Mouse (Mus musculus) G1E (cell line): ENCODE measurements around the gene Pus7. TPM values are rescaled to one million over a fixed set of nuclear protein-coding genes. Genes with fewer than 3 reads are reported as not detected.

ENCODE experiments used
- ATAC-seq: 2 replicates; pipeline ENCODE4 v1.8.0; 2016; ENCODE audit warnings: mild to moderate bottlenecking; ENCODE audit not compliant: insufficient number of reproducible peaks, poor library complexity, low FRiP score, severe bottlenecking; ENCODE audit errors: extremely low read depth
- DNase-seq: peaks from one replicate; pipeline ENCODE4 v3.0.0; 2012; ENCODE audit warnings: low spot score
- H3K27me3 ChIP-seq: 2 replicates; pipeline ENCODE4 v1.6.1; 2012; ENCODE audit warnings: mild to moderate bottlenecking, low read length, inconsistent platforms; ENCODE audit not compliant: insufficient read depth
- H3K36me3 ChIP-seq: replicated peaks from 2 replicates; pipeline ENCODE3; 2012; ENCODE audit warnings: mild to moderate bottlenecking, inconsistent platforms
- H3K4me1 ChIP-seq: 2 replicates; pipeline ENCODE4 v1.6.1; 2012; ENCODE audit warnings: low read depth, low read length, inconsistent platforms, mixed read lengths; ENCODE audit not compliant: insufficient read depth
- H3K4me3 ChIP-seq: 2 replicates; pipeline ENCODE4 v1.5.1; 2012; ENCODE audit warnings: low read depth, mild to moderate bottlenecking, inconsistent platforms, low read length, moderate library complexity, mixed read lengths
- H3K9me3 ChIP-seq: replicated peaks from 2 replicates; pipeline ENCODE4 v1.6.1; 2012; ENCODE audit warnings: inconsistent platforms
- CTCF ChIP-seq: IDR thresholded peaks from 2 replicates; pipeline ENCODE4 v1.5.1; 2012; ENCODE audit warnings: low read depth, low read length, inconsistent platforms, mixed read lengths
- GATA1 ChIP-seq: IDR thresholded peaks from 2 replicates; pipeline ENCODE4 v1.6.1; 2012; ENCODE audit warnings: borderline replicate concordance, low read length, inconsistent platforms, mixed read lengths
- GATA2 ChIP-seq: IDR thresholded peaks from 2 replicates; pipeline ENCODE4 v1.6.1; 2012; ENCODE audit warnings: low read depth, low read length, inconsistent platforms, borderline replicate concordance
- POLR2AphosphoS5 ChIP-seq: IDR thresholded peaks from 2 replicates; pipeline ENCODE4 v1.6.1; 2012; ENCODE audit warnings: low read depth, low read length, inconsistent platforms; ENCODE audit not compliant: insufficient replicate concordance
- TAL1 ChIP-seq: conservative IDR thresholded peaks from 2 replicates; pipeline ENCODE4 v1.6.1; 2012; ENCODE audit warnings: low read depth, low read length, inconsistent platforms, mixed read lengths
- polyA plus RNA-seq: library from polyadenylated mRNA; stranded (reverse); fragments of >175 nt; gene quantifications from 2 replicates; pipeline ENCODE4 v1.2.3, GENCODE M21; 2012
- total RNA-seq, 2 experiments: library from RNA; stranded (forward) in 1 of 2; stranded (reverse) in 1 of 2; fragments of 200-1000 nt in 1 of 2; fragments of >200 nt in 1 of 2; fragmentation: Nextera tagmentation in 1 of 2; gene quantifications; 2 replicates each; pipeline ENCODE4 v1.2.3; 2014 to 2017

Gene Pus7
- total and polyA plus RNA-seq, 3 experiments: 8.6 to 78.8 (median 35.7) TPM

DNA sequence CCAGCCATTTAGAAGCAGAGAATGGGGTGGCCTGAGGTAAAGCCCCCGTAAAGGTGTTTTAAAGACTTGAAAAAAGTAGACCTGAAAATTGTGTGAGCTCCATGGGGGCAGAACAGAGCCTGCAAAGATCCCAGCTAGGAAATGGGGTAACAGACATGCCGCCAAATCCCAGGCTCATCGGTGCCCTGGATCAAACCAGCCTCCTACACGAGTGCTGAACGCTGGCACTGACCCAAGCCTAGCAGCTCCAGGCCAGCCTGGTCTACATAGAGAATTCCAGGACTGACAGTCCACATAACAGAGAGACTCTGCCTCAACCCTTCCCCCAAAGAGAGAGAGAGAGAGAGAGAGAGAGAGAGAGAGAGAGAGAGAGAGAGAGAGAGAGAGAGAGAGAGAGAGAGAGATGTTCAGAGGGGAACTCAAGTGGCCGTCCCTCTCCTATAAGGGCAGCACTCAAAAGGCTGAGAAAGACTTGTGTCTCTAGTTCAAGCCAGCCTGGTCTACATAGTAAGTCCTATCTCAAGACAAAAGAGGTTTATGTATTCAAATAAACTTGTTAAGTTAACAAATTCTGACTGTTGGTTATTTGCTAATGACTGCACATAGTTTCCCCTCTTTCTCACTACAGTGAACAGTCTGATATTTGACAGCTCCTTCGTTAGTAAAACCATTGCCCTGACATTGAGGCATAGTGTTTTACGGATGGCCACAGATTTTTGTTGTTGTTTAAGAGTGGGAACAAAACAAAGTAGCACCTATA is 1.3 kb downstream of the Pus7 start:
- H3K4me1 ChIP-seq: peaks cover 38% of the 10 kb centered on the region
- TF ChIP-seq CTCF: no peak
- no peak for TF ChIP-seq POLR2AphosphoS5
- TF ChIP-seq GATA2: no peak
- TF ChIP-seq GATA1: no peak
- DNase-seq (no peak), ATAC-seq (no peak)
- H3K36me3 ChIP-seq: peaks cover 31% of the 10 kb centered on the region
- peaks cover 4% of the 10 kb centered on the region for H3K9me3 ChIP-seq
- peak overlapping the region; percentile 87 for H3K4me3 ChIP-seq
- no peaks in the 10 kb centered on the region for H3K27me3 ChIP-seq

DNA sequence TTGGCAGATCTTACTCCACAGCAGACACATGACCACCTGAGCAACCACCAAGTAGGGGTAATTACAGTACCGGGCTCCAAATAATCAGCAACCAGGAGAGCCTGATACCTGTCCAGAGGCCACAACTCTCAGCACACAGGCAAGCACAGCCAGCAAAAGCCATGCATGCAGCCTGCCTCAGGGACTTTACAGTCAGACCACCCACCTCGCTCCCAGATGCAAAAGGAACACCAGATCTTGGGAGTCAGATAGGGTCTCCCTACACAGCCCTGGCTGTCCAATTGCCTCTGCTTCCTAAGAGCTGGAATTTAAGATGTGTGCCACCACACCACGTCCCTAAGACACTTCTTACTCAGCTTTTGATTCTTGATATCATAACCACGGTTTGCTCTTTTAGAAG is 2.3 kb downstream of the Pus7 start:
- no peak for DNase-seq
- TF ChIP-seq GATA1 (no peak), CTCF (no peak), POLR2AphosphoS5 (no peak), TAL1 (no peak), GATA2 (no peak)
- H3K4me1 ChIP-seq: peaks cover 35% of the 10 kb centered on the region
- peaks cover 39% of the 10 kb centered on the region for H3K36me3 ChIP-seq
- no peaks in the 10 kb centered on the region for H3K27me3 ChIP-seq
- peaks cover 4% of the 10 kb centered on the region for H3K9me3 ChIP-seq
- no peak for ATAC-seq
- peak overlapping the region; percentile 54; the same call in 1 of the 2 replicates for H3K4me3 ChIP-seq

DNA sequence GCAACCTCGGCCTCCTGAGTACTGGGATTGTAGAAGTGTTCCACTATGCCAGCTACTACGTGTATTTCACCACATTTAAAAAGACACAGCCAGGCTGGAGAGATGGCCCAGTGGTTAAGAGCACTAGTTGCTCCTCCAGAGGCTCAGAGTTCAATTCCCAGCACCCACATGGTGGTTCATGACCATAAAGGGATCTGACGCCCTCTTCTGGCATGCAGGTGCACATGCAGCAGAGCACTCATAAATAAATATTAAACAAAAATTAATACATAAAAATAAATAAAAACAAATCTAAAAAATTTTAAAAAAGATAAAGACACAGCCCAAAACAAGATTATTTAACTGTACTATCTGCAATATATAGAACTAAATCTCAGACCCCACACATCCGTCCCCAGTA is 3.0 kb downstream of the Pus7 start:
- Histone ChIP-seq H3K27me3 (no peaks in the 10 kb centered on the region), H3K4me1 (peaks cover 35% of the 10 kb centered on the region), H3K36me3 (peaks cover 46% of the 10 kb centered on the region), H3K4me3 (no peak overlapping the region), H3K9me3 (peaks cover 4% of the 10 kb centered on the region)
- DNase-seq: no peak
- no peak for ATAC-seq
- TF ChIP-seq GATA1 (no peak), TAL1 (no peak), GATA2 (no peak), POLR2AphosphoS5 (no peak), CTCF (no peak)

DNA sequence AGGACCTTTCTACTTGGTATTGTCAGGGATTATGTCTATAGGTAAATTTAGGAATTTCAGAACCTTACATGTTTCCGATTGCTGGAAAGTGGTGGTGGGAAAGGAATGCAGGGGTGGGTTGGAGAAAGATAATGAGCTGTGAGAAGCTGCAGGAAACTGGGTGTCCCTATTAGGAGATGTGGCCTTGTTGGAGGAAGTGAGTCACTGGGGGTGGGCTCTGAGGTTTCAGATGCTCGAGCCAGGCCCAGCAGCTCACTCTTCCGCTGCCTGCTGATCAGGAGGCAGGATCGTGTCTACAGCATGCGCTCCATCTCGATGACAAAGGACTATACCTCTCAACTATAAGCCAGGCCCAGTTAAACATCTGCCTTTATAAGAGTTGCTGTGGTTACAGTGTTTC is 9.3 kb downstream of the Pus7 start:
- Histone ChIP-seq H3K9me3 (no peaks in the 10 kb centered on the region), H3K4me3 (no peak overlapping the region), H3K4me1 (peaks cover 19% of the 10 kb centered on the region), H3K27me3 (no peaks in the 10 kb centered on the region), H3K36me3 (peaks cover 82% of the 10 kb centered on the region)
- no peak for ATAC-seq
- TF ChIP-seq GATA2: no peak
- TF ChIP-seq TAL1: no peak
- TF ChIP-seq CTCF: no peak
- TF ChIP-seq POLR2AphosphoS5: no peak
- TF ChIP-seq GATA1: no peak
- no peak for DNase-seq

DNA sequence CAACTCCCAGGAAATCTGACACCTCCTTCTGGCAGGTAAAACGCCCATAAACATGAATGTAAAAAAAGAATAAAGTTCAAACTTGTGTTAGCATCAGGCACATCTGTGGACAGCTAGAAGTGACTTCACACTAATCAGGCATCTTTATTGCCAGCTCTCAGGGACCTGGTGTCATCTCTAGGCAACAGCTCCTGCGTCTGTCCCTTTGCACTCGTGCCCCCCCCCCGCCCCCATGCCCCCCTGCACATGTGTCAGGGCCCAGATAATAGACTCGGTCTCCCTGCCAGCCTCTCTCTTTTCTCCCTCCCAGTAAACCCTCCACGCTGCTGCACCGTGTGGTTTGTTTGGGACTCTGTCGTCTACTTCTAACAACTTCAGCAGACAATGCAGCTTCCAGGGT is 12.4 kb downstream of the Pus7 start:
- TF ChIP-seq GATA1: no peak
- TF ChIP-seq GATA2: no peak
- TF ChIP-seq POLR2AphosphoS5: no peak
- no peak for TF ChIP-seq CTCF
- no peak for TF ChIP-seq TAL1
- peaks cover 11% of the 10 kb centered on the region for H3K4me1 ChIP-seq
- H3K9me3 ChIP-seq: no peaks in the 10 kb centered on the region
- H3K4me3 ChIP-seq: no peak overlapping the region
- ATAC-seq (peak; percentile 73), DNase-seq (no peak)
- H3K27me3 ChIP-seq: no peaks in the 10 kb centered on the region
- peaks cover 83% of the 10 kb centered on the region for H3K36me3 ChIP-seq

DNA sequence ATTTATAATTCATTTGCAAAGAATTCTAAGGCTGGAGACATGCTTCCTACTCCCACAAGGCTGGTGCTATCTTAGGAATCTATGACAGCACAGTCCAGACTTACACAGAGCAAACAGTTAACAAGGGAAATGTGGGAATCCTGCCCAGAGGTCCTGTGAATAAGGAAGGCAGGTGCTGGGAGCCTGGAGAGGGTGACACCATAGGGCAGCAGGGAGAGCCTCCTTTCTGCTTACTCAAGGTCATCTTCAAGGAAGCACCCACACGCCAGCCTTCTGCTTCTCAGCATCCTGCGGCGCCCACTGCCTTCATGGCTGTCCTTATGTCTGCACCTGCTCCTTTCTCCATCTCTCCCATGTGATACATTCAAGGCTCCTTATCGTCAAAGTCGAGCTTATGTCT is 19.0 kb downstream of the Pus7 start:
- no peak overlapping the region for H3K4me3 ChIP-seq
- H3K9me3 ChIP-seq: no peaks in the 10 kb centered on the region
- peaks cover 84% of the 10 kb centered on the region for H3K36me3 ChIP-seq
- DNase-seq (no peak), ATAC-seq (no peak)
- no peaks in the 10 kb centered on the region for H3K4me1 ChIP-seq
- TF ChIP-seq CTCF: no peak
- no peak for TF ChIP-seq GATA2
- no peak for TF ChIP-seq TAL1
- TF ChIP-seq POLR2AphosphoS5: no peak
- no peak for TF ChIP-seq GATA1
- no peaks in the 10 kb centered on the region for H3K27me3 ChIP-seq
